8 mouse cellular contexts compared by ENCODE assay signal in genomic region chr3:66981706-66982105, GRCm38 (mm10). TPM values are rescaled to one million over a fixed set of nuclear protein-coding genes. Genes with fewer than 3 reads are reported as not detected.
DNase-seq lines count a peak whose midpoint lies in the region; ATAC-seq and TF ChIP-seq lines count a peak whose summit lies in the region.

Shox2 (minus strand) TSS chr3:66981771.

- peak within 1 kb of the TSS; percentile 82 for H3ac ChIP-seq in myocyte (ENCODE audit: control insufficient read depth, insufficient read length)

- DNase-seq in lung, postnatal 25 days (ENCODE audit: low spot score), result no peak
- DNase-seq in embryo, embryonic 11 days, result peak; percentile 60
- peak; percentile 66 for DNase-seq in intestine, embryonic 14.5 days (ENCODE audit: low spot score)
- no peak for DNase-seq in right cerebral cortex, postnatal 4 days
- DNase-seq in Muller cell, postnatal 12 days (ENCODE audit: inconsistent ontology term), result no peak

- TF ChIP-seq POLR2A in myocyte (IDR thresholded peaks at IDR 0.05; ENCODE audit: insufficient read length, low read depth), result no peak

- no peak within 1 kb of the TSS for H3K27ac ChIP-seq in lung, embryonic 16.5 days (ENCODE audit: low read length)
- H3K27ac ChIP-seq in intestine, embryonic 14.5 days (ENCODE audit: low read depth), result no peak within 1 kb of the TSS

- peaks cover 20% of the 10 kb centered on the region for H3K4me1 ChIP-seq in lung, embryonic 16.5 days (replicated peaks; ENCODE audit: control insufficient read depth, insufficient read depth, low read length)
- peaks cover 10% of the 10 kb centered on the region for H3K4me1 ChIP-seq in intestine, embryonic 14.5 days (replicated peaks; ENCODE audit: control insufficient read depth, insufficient read depth, low read length)

- no peaks in the 10 kb centered on the region for H3K36me3 ChIP-seq in lung, embryonic 16.5 days (ENCODE audit: control insufficient read depth, insufficient read depth, low read length)
- no peaks in the 10 kb centered on the region for H3K36me3 ChIP-seq in intestine, embryonic 14.5 days (ENCODE audit: control insufficient read depth, insufficient read depth, low read length)
- no peaks in the 10 kb centered on the region for H3K36me3 ChIP-seq in myocyte (ENCODE audit: control insufficient read depth, insufficient read depth)

- 1% methylated on average over 15 of the region's 15 CpGs for WGBS in lung, embryonic 16.5 days
- WGBS in intestine, embryonic 14.5 days, result 0% methylated on average over 15 of the region's 15 CpGs

- peak within 1 kb of the TSS; percentile 53; the same call in 1 of the 2 replicates for H3K9ac ChIP-seq in lung, embryonic 16.5 days (ENCODE audit: low read length)
- H3K9ac ChIP-seq in intestine, embryonic 14.5 days (ENCODE audit: low read length), result no peak within 1 kb of the TSS

- H3K79me2 ChIP-seq in myocyte (ENCODE audit: control insufficient read depth, insufficient read depth), result peaks cover 68% of the 10 kb centered on the region

- H3K27me3 ChIP-seq in lung, embryonic 16.5 days (ENCODE audit: control insufficient read depth, insufficient read depth, low read depth, low read length), result peaks cover 56% of the 10 kb centered on the region
- H3K27me3 ChIP-seq in intestine, embryonic 14.5 days (replicated peaks; ENCODE audit: control insufficient read depth, insufficient read depth, low read length), result peaks cover 81% of the 10 kb centered on the region
- H3K27me3 ChIP-seq in myocyte (ENCODE audit: control insufficient read depth, insufficient read depth, insufficient read length), result no peaks in the 10 kb centered on the region

- H3K4me2 ChIP-seq in lung, embryonic 16.5 days (ENCODE audit: low read depth, low read length), result peak within 1 kb of the TSS; percentile 79
- H3K4me2 ChIP-seq in intestine, embryonic 14.5 days (ENCODE audit: low read length), result peak within 1 kb of the TSS; percentile 77
- peak within 1 kb of the TSS; percentile 92 for H3K4me2 ChIP-seq in myocyte (ENCODE audit: low read depth)

- H3K9me3 ChIP-seq in lung, embryonic 16.5 days (ENCODE audit: control insufficient read depth, low read length), result no peaks in the 10 kb centered on the region
- no peaks in the 10 kb centered on the region for H3K9me3 ChIP-seq in intestine, embryonic 14.5 days (ENCODE audit: control insufficient read depth, low read length)

- peak within 1 kb of the TSS; percentile 55 for H3K4me3 ChIP-seq in lung, embryonic 16.5 days (ENCODE audit: low read length)
- H3K4me3 ChIP-seq in intestine, embryonic 14.5 days (ENCODE audit: low read depth, low read length), result peak within 1 kb of the TSS; percentile 45
- H3K4me3 ChIP-seq in myocyte, result peak within 1 kb of the TSS; percentile 93

- ATAC-seq in lung, embryonic 16.5 days (ENCODE audit: low read depth), result no peak
- no peak for ATAC-seq in intestine, embryonic 14.5 days (replicated peaks; ENCODE audit: low FRiP score, low TSS enrichment, low read depth)
- ATAC-seq in erythroid progenitor cell, adult 5-6 weeks (replicated peaks; ENCODE audit: low FRiP score, poor library complexity, severe bottlenecking), result no peak

TF ChIP-seq in myocyte, 11 proteins besides CTCF, POLR2A, EP300 and RAD21:
- no peak for TF ChIP-seq USF1 (IDR thresholded peaks at IDR 0.05; ENCODE audit: low read depth)
- no peak for TF ChIP-seq MYOD1 (IDR thresholded peaks at IDR 0.05; ENCODE audit: control insufficient read depth in 1 of 3, insufficient read length in 2 of 3, low read depth in 2 of 3)
- TF ChIP-seq POLR2AphosphoS2 (IDR thresholded peaks at IDR 0.05; ENCODE audit: insufficient read length, low read depth), result no peak
- no peak for TF ChIP-seq TCF12 (IDR thresholded peaks at IDR 0.05; ENCODE audit: insufficient read depth, poor library complexity, severe bottlenecking)
- TF ChIP-seq CEBPB (IDR thresholded peaks at IDR 0.05; ENCODE audit: insufficient read depth, poor library complexity, severe bottlenecking), result no peak
- no peak for TF ChIP-seq SRF (IDR thresholded peaks at IDR 0.05; ENCODE audit: control insufficient read depth, insufficient read length, low read depth)
- TF ChIP-seq REST (IDR thresholded peaks at IDR 0.05; ENCODE audit: insufficient read depth, insufficient read length), result no peak
- no peak for TF ChIP-seq MAX (IDR thresholded peaks at IDR 0.05; ENCODE audit: low read depth)
- no peak for TF ChIP-seq MYOG (IDR thresholded peaks at IDR 0.05; ENCODE audit: control insufficient read depth in 1 of 3, insufficient read depth in 1 of 3, insufficient read length in 2 of 3, low read depth in 2 of 3)
- no peak for TF ChIP-seq TCF3 (IDR thresholded peaks at IDR 0.05; ENCODE audit: insufficient read length, low read depth)
- TF ChIP-seq E2F4 (IDR thresholded peaks at IDR 0.05; ENCODE audit: insufficient read depth), result no peak

RNA-seq across cellular contexts. Expression of gene Shox2, which starts in this region (rescaled TPM):
- 1.4 and 2.4 TPM in 2 replicates for polyA plus RNA-seq in lung, embryonic 16.5 days (2015; fragmentation: Nextera tagmentation; extraction: Ambion mirVana)
- 0.16 TPM in 1 of 2 replicates, not detected in the other for polyA plus RNA-seq in intestine, embryonic 14.5 days (2014; fragmentation: Nextera tagmentation; extraction: Ambion mirVana)
- 14.9 TPM for polyA plus RNA-seq in myocyte (2012; fragmentation: generic; extraction: Trizol)
- not detected in 2 replicates for total RNA-seq in erythroid progenitor cell, adult 5-6 weeks (2015; ENCODE audit: low replicate concordance)
- 1.4 TPM in 1 of 2 replicates, not detected in the other for total RNA-seq in erythroid progenitor cell, adult 5-6 weeks (2017; ENCODE audit: low replicate concordance)

Comparison
In these comparisons a context has a peak if more than half of its experiments do, and no peak if none do; other contexts are left out.
1. Peak in DNase-seq, H3K4me3 ChIP-seq and H3K4me2 ChIP-seq in intestine, embryonic 14.5 days; RNA of the gene not detected or under 1 TPM.